Mouse (Mus musculus) monocyte, adult 2 months (primary cell): Measurements from ENCODE around the gene Ehmt2.
A peak's percentile ranks its signal among the peaks of the same experiment; 100 is the strongest.

Experiments
- DNase-seq, 2 experiments: peaks; one replicate each; pipeline ENCODE4 v3.0.0; 2022; ENCODE audit warnings: low spot score in 2 of 2, low read depth in 1 of 2

Gene Ehmt2

GRCm38 (mm10) chr17:34898160-34898586, at the start of gene Ehmt2, which contains the start of gene C2:
TSS of gene Ehmt2 (plus strand) at chr17:34898469.
TSS of gene C2 (minus strand) at chr17:34898265.
- peak; percentile 22 to 51 for DNase-seq

GRCm38 (mm10) chr17:34849722-34850516, 48.4 kb upstream of the Ehmt2 start, which contains the start of the genes Skiv2l and Nelfe:
TSS of gene Skiv2l (minus strand) at chr17:34850210.
TSS of gene Nelfe (plus strand) at chr17:34850391.
- DNase-seq = peak; percentile 93 to 97

- DNase-seq = no peak
Observed at GRCm38 (mm10) chr17:34850517-34851125, 47.6 kb upstream of the Ehmt2 start.

- no peak for DNase-seq
Observed at GRCm38 (mm10) chr17:34853511-34853910, 44.8 kb upstream of the Ehmt2 start.

GRCm38 (mm10) chr17:34854761-34855160, 43.5 kb upstream of the Ehmt2 start:
- no peak for DNase-seq

GRCm38 (mm10) chr17:34855825-34856224, 42.4 kb upstream of the Ehmt2 start:
- no peak for DNase-seq

- DNase-seq = no peak
Observed at GRCm38 (mm10) chr17:34858670-34859069, 39.6 kb upstream of the Ehmt2 start.

- DNase-seq = no peak
Observed at GRCm38 (mm10) chr17:34860514-34860913, 37.8 kb upstream of the Ehmt2 start.

- DNase-seq = no peak
Observed at GRCm38 (mm10) chr17:34861704-34862415, 36.4 kb upstream of the Ehmt2 start.

- DNase-seq = no peak
Observed at GRCm38 (mm10) chr17:34862416-34863081, 35.7 kb upstream of the Ehmt2 start, which contains the start of gene Cfb. TSS of gene Cfb (minus strand) at chr17:34862518.

GRCm38 (mm10) chr17:34865981-34866380, 32.3 kb upstream of the Ehmt2 start:
- DNase-seq = no peak

- no peak for DNase-seq
Observed at GRCm38 (mm10) chr17:34874321-34874720, 23.9 kb upstream of the Ehmt2 start.

GRCm38 (mm10) chr17:34879336-34879879, 18.9 kb upstream of the Ehmt2 start, which contains the start of gene Zbtb12:
TSS of gene Zbtb12 (plus strand) at chr17:34879483.
- no peak for DNase-seq

GRCm38 (mm10) chr17:34881166-34881565, 17.1 kb upstream of the Ehmt2 start:
- DNase-seq = no peak

GRCm38 (mm10) chr17:34881683-34882310, 16.5 kb upstream of the Ehmt2 start, which contains the start of gene Gm20547:
TSS of gene Gm20547 (minus strand) at chr17:34882042.
- DNase-seq = no peak

- DNase-seq = no peak
Observed at GRCm38 (mm10) chr17:34883332-34883731, 14.9 kb upstream of the Ehmt2 start.

- DNase-seq = no peak
Observed at GRCm38 (mm10) chr17:34884704-34885103, 13.6 kb upstream of the Ehmt2 start.

GRCm38 (mm10) chr17:34885615-34886014, 12.7 kb upstream of the Ehmt2 start:
- DNase-seq = no peak

- DNase-seq = no peak
Observed at GRCm38 (mm10) chr17:34887942-34888341, 10.3 kb upstream of the Ehmt2 start.

- DNase-seq = no peak
Observed at GRCm38 (mm10) chr17:34890074-34890743, 8.1 kb upstream of the Ehmt2 start.
